Mouse (Mus musculus) megakaryocyte, embryonic 14.5 days (primary cell): Measurements from ENCODE around the gene Olfr111. TPM values are rescaled to one million over a fixed set of nuclear protein-coding genes. Genes with fewer than 3 reads are reported as not detected.
A peak's percentile ranks its signal among the peaks of the same experiment; 100 is the strongest.
"Not testable (repeated sequence)": the region's sequence is repeated elsewhere in the genome, so short reads cannot be mapped to it uniquely, and the experiment has no call there.

Experiments used
- H3K27me3 ChIP-seq: replicated peaks from 2 replicates; pipeline ENCODE3; 2012; ENCODE audit warnings: inconsistent platforms
- H3K36me3 ChIP-seq: replicated peaks from 2 replicates; pipeline ENCODE3; 2012; ENCODE audit warnings: low read length, inconsistent platforms, mixed read lengths
- H3K4me1 ChIP-seq: 2 replicates; pipeline ENCODE4 v1.6.1; 2012; ENCODE audit warnings: inconsistent platforms
- H3K4me3 ChIP-seq: replicated peaks from 2 replicates; pipeline ENCODE3; 2012; ENCODE audit warnings: moderate library complexity, mild to moderate bottlenecking, inconsistent platforms
- H3K9me3 ChIP-seq: 2 replicates; pipeline ENCODE4 v1.6.1; 2012; ENCODE audit warnings: inconsistent platforms
- FLI1 ChIP-seq: IDR thresholded peaks from 2 replicates; pipeline ENCODE4 v1.6.1; 2012; ENCODE audit warnings: low read length, inconsistent platforms, mixed read lengths
- GATA1 ChIP-seq: IDR thresholded peaks from 3 replicates; pipeline ENCODE4 v1.6.1; 2012; ENCODE audit warnings: mixed read lengths, low read length, inconsistent platforms, borderline replicate concordance
- polyA plus RNA-seq: library from polyadenylated mRNA; stranded (reverse); fragments of >175 nt; gene quantifications from 2 replicates; pipeline ENCODE4 v1.2.3, GENCODE M21; 2012; ENCODE audit warnings: low replicate concordance; ENCODE audit not compliant: insufficient read depth

Gene Olfr111
- not detected in 2 replicates for polyA plus RNA-seq

GRCm38 (mm10) chr17:37507730-37508129 is at the start of gene Olfr111:
Olfr111 (plus strand) TSS chr17:37508030.
- Histone ChIP-seq H3K9me3 (peaks cover 6% of the 10 kb centered on the region), H3K4me1 (no peaks in the 10 kb centered on the region), H3K27me3 (no peaks in the 10 kb centered on the region)

GRCm38 (mm10) chr17:37458616-37459015 is 49.2 kb upstream of the Olfr111 start, which contains the start of gene Olfr109:
Olfr109 (plus strand) TSS chr17:37458916.
- Histone ChIP-seq H3K4me3 (no peak within 1 kb of the TSS), H3K36me3 (no peaks in the 10 kb centered on the region), H3K27me3 (no peaks in the 10 kb centered on the region), H3K9me3 (no peaks in the 10 kb centered on the region), H3K4me1 (no peaks in the 10 kb centered on the region)
- TF ChIP-seq GATA1 (no peak), FLI1 (no peak)

More at GRCm38 (mm10) chr17:37507730-37508129, at the start of gene Olfr111:
- Histone ChIP-seq H3K4me3 (no peak within 1 kb of the TSS), H3K36me3 (no peaks in the 10 kb centered on the region)
- TF ChIP-seq GATA1 (no peak), FLI1 (no peak)

GRCm38 (mm10) chr17:37483452-37483851 is 24.4 kb upstream of the Olfr111 start, which contains the start of gene H2-M2:
H2-M2 (minus strand) TSS chr17:37483552.
- TF ChIP-seq FLI1 (no peak), GATA1 (no peak)
- H3K36me3 ChIP-seq = no peaks in the 10 kb centered on the region
- no peaks in the 10 kb centered on the region for H3K27me3 ChIP-seq
- peak within 1 kb of the TSS; percentile 7 for H3K4me3 ChIP-seq
- H3K9me3 ChIP-seq = peaks cover 23% of the 10 kb centered on the region
- H3K4me1 ChIP-seq = no peaks in the 10 kb centered on the region

GRCm38 (mm10) chr17:37491930-37492518 is 15.8 kb upstream of the Olfr111 start, which contains the start of gene Olfr110:
Olfr110 (plus strand) TSS chr17:37492468.
- Histone ChIP-seq H3K4me3 (no peak within 1 kb of the TSS), H3K27me3 (no peaks in the 10 kb centered on the region), H3K36me3 (no peaks in the 10 kb centered on the region), H3K4me1 (no peaks in the 10 kb centered on the region), H3K9me3 (peaks cover 6% of the 10 kb centered on the region)
- TF ChIP-seq GATA1 (no peak), FLI1 (no peak)

- not testable (repeated sequence) for H3K4me1 ChIP-seq, H3K27me3 ChIP-seq, H3K9me3 ChIP-seq, H3K4me3 ChIP-seq, H3K36me3 ChIP-seq
Observed at GRCm38 (mm10) chr17:37524612-37525011, 16.8 kb downstream of the Olfr111 start.

GRCm38 (mm10) chr17:37525427-37525826 is 17.6 kb downstream of the Olfr111 start:
- not testable (repeated sequence) for H3K4me1 ChIP-seq, H3K4me3 ChIP-seq, H3K27me3 ChIP-seq, H3K36me3 ChIP-seq, H3K9me3 ChIP-seq

- Histone ChIP-seq H3K27me3 (no peaks in the 10 kb centered on the region), H3K4me1 (no peaks in the 10 kb centered on the region), H3K4me3 (no peak overlapping the region), H3K9me3 (peaks cover 3% of the 10 kb centered on the region; the same call in 1 of the 2 replicates), H3K36me3 (no peaks in the 10 kb centered on the region)
- TF ChIP-seq FLI1 = no peak
- TF ChIP-seq GATA1 = no peak
Observed at GRCm38 (mm10) chr17:37535173-37535572, 27.3 kb downstream of the Olfr111 start.

GRCm38 (mm10) chr17:37538416-37538815 is 30.6 kb downstream of the Olfr111 start:
- not testable (repeated sequence) for H3K4me3 ChIP-seq, H3K36me3 ChIP-seq, H3K27me3 ChIP-seq, H3K4me1 ChIP-seq, H3K9me3 ChIP-seq

- no peaks in the 10 kb centered on the region for H3K27me3 ChIP-seq
- no peak for TF ChIP-seq FLI1
- TF ChIP-seq GATA1 = no peak
- H3K9me3 ChIP-seq = no peaks in the 10 kb centered on the region
- no peaks in the 10 kb centered on the region for H3K4me1 ChIP-seq
- H3K4me3 ChIP-seq = no peak overlapping the region
- no peaks in the 10 kb centered on the region for H3K36me3 ChIP-seq
Observed at GRCm38 (mm10) chr17:37541454-37542119, 33.8 kb downstream of the Olfr111 start.

- Histone ChIP-seq H3K36me3 (no peaks in the 10 kb centered on the region), H3K9me3 (no peaks in the 10 kb centered on the region), H3K4me1 (no peaks in the 10 kb centered on the region), H3K4me3 (no peak overlapping the region), H3K27me3 (no peaks in the 10 kb centered on the region)
- TF ChIP-seq GATA1 (no peak), FLI1 (no peak)
Observed at GRCm38 (mm10) chr17:37543800-37544435, 36.1 kb downstream of the Olfr111 start.
